Mouse (Mus musculus) lung, adult 2 months (tissue): ENCODE results near the gene Serinc5.

Experiments used
- CTCF ChIP-seq: fragments of 200-500 bp; IDR thresholded peaks from 2 replicates; pipeline ENCODE4 v1.5.1; 2011; ENCODE audit warnings: mild to moderate bottlenecking, low read length, control low read depth; ENCODE audit not compliant: insufficient read depth
- POLR2A ChIP-seq: fragments of 200-500 bp; IDR thresholded peaks from 2 replicates; pipeline ENCODE4 v1.6.1; 2011; ENCODE audit warnings: low read depth, mild to moderate bottlenecking, control low read depth, low read length, borderline replicate concordance; ENCODE audit errors: extremely low read depth

DNA sequence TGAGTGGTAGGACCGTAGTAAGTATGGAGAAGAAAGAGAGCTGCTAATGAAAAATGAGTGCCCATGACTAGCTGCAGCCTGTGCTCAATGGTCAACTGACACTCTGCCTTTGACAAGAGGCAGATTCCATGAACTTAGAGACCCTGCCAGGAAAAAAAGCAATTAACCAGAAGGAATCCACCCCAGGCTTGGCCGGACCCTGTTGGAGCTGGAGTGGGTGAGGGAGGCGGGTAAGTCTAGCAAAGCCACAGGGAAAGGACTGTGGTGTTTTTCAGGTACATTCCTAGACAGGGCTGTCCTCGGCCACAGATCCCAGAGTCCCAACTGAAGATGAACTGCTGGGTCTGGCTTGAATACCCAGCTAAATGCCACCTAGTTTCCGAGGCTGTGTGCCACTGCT, 121.9 kb downstream of the Serinc5 start:
- TF ChIP-seq CTCF (no peak), POLR2A (no peak)
